Mouse (Mus musculus) spleen, adult 12 weeks (tissue): ENCODE results near the gene Gpr68.

ENCODE experiments used
- DNase-seq: peaks from one replicate; pipeline ENCODE4 v3.0.0; 2022; ENCODE audit warnings: low spot score

The Gpr68 gene

GRCm38 (mm10) chr12:100907598-100908297, at the start of gene Gpr68:
Gene Gpr68 (minus strand): TSS chr12:100908198.
- DNase-seq, result no peak

- no peak for DNase-seq
These were observed 49.3 kb upstream of the Gpr68 start for GRCm38 (mm10) chr12:100957257-100957656.

GRCm38 (mm10) chr12:100956825-100957224, 48.8 kb upstream of the Gpr68 start:
- no peak for DNase-seq

- DNase-seq, result peak; percentile 67
These were observed 48.0 kb upstream of the Gpr68 start for GRCm38 (mm10) chr12:100956028-100956427.

- DNase-seq, result peak; percentile 50
These were observed 45.9 kb upstream of the Gpr68 start for GRCm38 (mm10) chr12:100953926-100954325.

GRCm38 (mm10) chr12:100952193-100952931, 44.4 kb upstream of the Gpr68 start:
- DNase-seq, result peak; percentile 61

- no peak for DNase-seq
These were observed 41.1 kb upstream of the Gpr68 start for GRCm38 (mm10) chr12:100949146-100949545.

GRCm38 (mm10) chr12:100948021-100948420, 40.0 kb upstream of the Gpr68 start:
- no peak for DNase-seq

GRCm38 (mm10) chr12:100945948-100946347, 38.0 kb upstream of the Gpr68 start:
- DNase-seq, result no peak

GRCm38 (mm10) chr12:100945501-100945900, 37.5 kb upstream of the Gpr68 start:
- no peak for DNase-seq

GRCm38 (mm10) chr12:100944921-100945336, 36.9 kb upstream of the Gpr68 start:
- no peak for DNase-seq

GRCm38 (mm10) chr12:100943146-100943545, 35.1 kb upstream of the Gpr68 start:
- no peak for DNase-seq

GRCm38 (mm10) chr12:100941361-100941760, 33.4 kb upstream of the Gpr68 start:
- no peak for DNase-seq

GRCm38 (mm10) chr12:100937441-100938360, 29.7 kb upstream of the Gpr68 start:
- no peak for DNase-seq

GRCm38 (mm10) chr12:100936737-100937136, 28.7 kb upstream of the Gpr68 start:
- DNase-seq, result no peak

GRCm38 (mm10) chr12:100936116-100936515, 28.1 kb upstream of the Gpr68 start:
- peak; percentile 74 for DNase-seq

- no peak for DNase-seq
These were observed 26.8 kb upstream of the Gpr68 start for GRCm38 (mm10) chr12:100934796-100935195.

GRCm38 (mm10) chr12:100931653-100932052, 23.7 kb upstream of the Gpr68 start:
- no peak for DNase-seq

- no peak for DNase-seq
These were observed 20.3 kb upstream of the Gpr68 start for GRCm38 (mm10) chr12:100928286-100928685.

GRCm38 (mm10) chr12:100925644-100926619, 17.9 kb upstream of the Gpr68 start:
- DNase-seq, result no peak
